Mouse (Mus musculus): ENCODE measurements at regions not wholly inside any gene's neighbourhood (a gene's known extent, or its start where the extent isn't known, plus 50 kb on each side); places are given as distances from the start of the nearest gene placed in this dataset.
A peak's percentile ranks its signal among the peaks of the same experiment; 100 is the strongest.

DNA sequence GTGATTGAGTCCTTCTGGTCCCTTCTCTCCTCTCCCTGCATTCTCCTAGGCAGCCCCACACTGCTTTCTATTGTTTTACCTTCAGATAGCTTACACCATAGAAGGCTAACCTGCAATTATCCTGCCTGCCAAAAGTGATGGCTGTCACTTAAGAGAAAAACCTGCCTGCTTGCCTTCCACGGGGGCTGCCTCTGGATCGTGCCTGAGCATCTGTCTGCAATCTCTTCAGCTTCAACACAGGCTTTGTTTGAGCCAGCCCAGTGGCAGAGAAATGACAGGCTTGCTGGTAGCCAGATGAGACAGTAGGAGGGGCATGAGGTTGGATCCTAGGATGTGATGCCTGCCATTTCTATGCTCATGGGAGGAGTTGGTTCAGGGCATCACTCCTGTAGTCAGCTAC lies 345.2 kb upstream of the Tshz3 start:
- Histone ChIP-seq H3K27ac (ENCODE audit: insufficient read depth, low read length) (no peak overlapping the region), H3K4me1 (ENCODE audit: control insufficient read depth, insufficient read depth, low read length) (no peaks in the 10 kb centered on the region), H3K4me3 (ENCODE audit: insufficient read depth, low read length) (no peak overlapping the region)
- no peak for TF ChIP-seq CTCF (IDR thresholded peaks at IDR 0.05; ENCODE audit: extremely low read depth, insufficient read depth, low read length)
- no peak for TF ChIP-seq POLR2A (IDR thresholded peaks at IDR 0.05; ENCODE audit: extremely low read depth, insufficient read depth, low read length)

GRCm38 (mm10) chr7:36350616-36351015 lies 347.3 kb upstream of the Tshz3 start:
- Histone ChIP-seq H3K4me3 (ENCODE audit: insufficient read depth, low read length) (no peak overlapping the region), H3K27ac (ENCODE audit: insufficient read depth, low read length) (no peak overlapping the region), H3K4me1 (ENCODE audit: control insufficient read depth, insufficient read depth, low read length) (no peaks in the 10 kb centered on the region)
- TF ChIP-seq CTCF (IDR thresholded peaks at IDR 0.05; ENCODE audit: extremely low read depth, insufficient read depth, low read length) (no peak), POLR2A (IDR thresholded peaks at IDR 0.05; ENCODE audit: extremely low read depth, insufficient read depth, low read length) (no peak)

DNA sequence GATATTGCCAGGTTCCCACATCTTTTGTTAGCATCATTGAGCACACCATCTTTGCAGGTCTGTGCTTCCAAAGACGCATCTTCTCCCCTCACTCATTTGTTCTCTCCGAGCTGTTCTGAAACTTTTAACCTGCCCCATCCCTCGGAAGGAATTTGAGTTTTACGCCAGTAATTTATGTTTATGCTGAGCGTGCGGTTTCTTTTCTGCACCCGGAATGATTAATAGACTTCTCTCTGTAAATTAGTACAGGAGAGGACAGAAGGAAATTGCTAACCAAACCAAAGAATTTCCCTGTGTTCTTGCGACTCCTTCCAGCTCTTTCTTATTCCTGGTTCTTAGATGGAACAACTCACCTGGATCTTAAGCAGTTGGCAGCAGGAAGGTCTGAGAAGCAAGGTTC lies 349.7 kb upstream of the Tshz3 start:
- no peaks in the 10 kb centered on the region for H3K4me1 ChIP-seq (ENCODE audit: control insufficient read depth, insufficient read depth, low read length)
- H3K27ac ChIP-seq (ENCODE audit: insufficient read depth, low read length), result no peak overlapping the region
- H3K4me3 ChIP-seq (ENCODE audit: insufficient read depth, low read length), result no peak overlapping the region
- no peak for TF ChIP-seq CTCF (IDR thresholded peaks at IDR 0.05; ENCODE audit: extremely low read depth, insufficient read depth, low read length)
- TF ChIP-seq POLR2A (IDR thresholded peaks at IDR 0.05; ENCODE audit: extremely low read depth, insufficient read depth, low read length), result no peak

DNA sequence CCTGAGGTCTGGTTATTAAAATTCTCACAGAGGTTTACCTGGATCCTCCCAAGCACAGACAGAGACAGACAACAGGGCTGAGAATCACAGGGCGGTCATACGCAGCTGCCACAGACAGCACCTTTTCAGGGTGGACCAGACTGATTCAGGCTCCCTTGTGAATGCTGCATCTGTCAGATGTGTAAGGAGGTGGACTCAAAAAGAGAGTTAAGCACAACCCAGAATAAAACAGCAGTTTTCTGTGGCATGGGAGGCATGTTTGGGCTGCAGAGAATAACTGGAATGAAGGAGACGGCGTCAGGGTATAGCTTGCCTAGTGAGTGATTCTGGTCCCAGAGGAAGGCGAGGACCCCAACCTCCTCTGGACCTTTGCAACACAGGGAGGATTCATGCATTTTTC lies 363.1 kb upstream of the Tshz3 start:
- Histone ChIP-seq H3K27ac (ENCODE audit: insufficient read depth, low read length) (peak overlapping the region; percentile 73), H3K4me3 (ENCODE audit: insufficient read depth, low read length) (no peak overlapping the region), H3K4me1 (ENCODE audit: control insufficient read depth, insufficient read depth, low read length) (peaks cover 7% of the 10 kb centered on the region)
- TF ChIP-seq POLR2A (IDR thresholded peaks at IDR 0.05; ENCODE audit: extremely low read depth, insufficient read depth, low read length) (no peak), CTCF (IDR thresholded peaks at IDR 0.05; ENCODE audit: extremely low read depth, insufficient read depth, low read length) (no peak)

DNA sequence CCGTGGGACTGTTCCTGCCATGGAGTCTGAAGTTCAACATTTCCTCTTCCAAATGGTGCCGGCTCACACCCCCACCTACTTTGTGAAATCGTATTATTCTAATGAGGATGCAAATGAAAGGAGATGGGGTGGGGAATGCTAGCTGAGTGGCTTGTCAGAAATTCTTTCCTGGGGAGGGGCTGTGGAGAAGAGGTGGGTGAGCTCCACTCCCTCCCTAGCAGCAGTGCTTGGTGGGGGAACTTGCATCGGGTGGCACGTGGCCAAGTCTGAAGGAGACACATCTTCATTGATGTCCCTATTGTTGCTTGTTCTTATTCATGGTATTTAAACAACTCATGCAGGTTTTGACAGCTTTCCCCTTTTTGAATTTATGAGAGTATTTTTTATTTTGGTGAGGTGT lies 363.8 kb upstream of the Tshz3 start:
- no peak overlapping the region for H3K4me3 ChIP-seq (ENCODE audit: insufficient read depth, low read length)
- H3K4me1 ChIP-seq (ENCODE audit: control insufficient read depth, insufficient read depth, low read length), result peaks cover 7% of the 10 kb centered on the region
- TF ChIP-seq POLR2A (IDR thresholded peaks at IDR 0.05; ENCODE audit: extremely low read depth, insufficient read depth, low read length), result no peak
- no peak for TF ChIP-seq CTCF (IDR thresholded peaks at IDR 0.05; ENCODE audit: extremely low read depth, insufficient read depth, low read length)
- H3K27ac ChIP-seq (ENCODE audit: insufficient read depth, low read length), result no peak overlapping the region

DNA sequence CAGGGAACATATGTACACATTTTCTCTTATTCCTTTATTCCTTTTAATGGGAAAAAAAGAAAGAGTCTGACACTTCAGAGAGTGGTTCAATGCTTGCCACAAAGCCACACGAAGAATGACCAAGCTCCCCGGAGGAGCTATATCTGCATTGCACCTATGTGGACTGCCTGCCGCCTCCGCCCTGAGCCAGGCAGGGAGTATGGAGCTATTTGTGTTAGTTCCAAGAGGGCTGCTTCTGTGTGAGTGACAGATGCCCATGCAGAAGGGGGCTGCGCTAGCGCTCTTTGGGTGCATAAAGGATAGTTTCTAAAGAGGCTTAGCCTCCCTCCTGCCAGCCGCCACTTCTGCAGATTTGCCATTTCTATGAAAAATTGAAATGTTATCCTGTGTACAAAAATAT lies 365.3 kb upstream of the Tshz3 start:
- Histone ChIP-seq H3K27ac (ENCODE audit: insufficient read depth, low read length) (peak overlapping the region; percentile 73; the same call in 1 of the 2 replicates), H3K4me1 (ENCODE audit: control insufficient read depth, insufficient read depth, low read length) (peaks cover 7% of the 10 kb centered on the region), H3K4me3 (ENCODE audit: insufficient read depth, low read length) (no peak overlapping the region)
- TF ChIP-seq CTCF (IDR thresholded peaks at IDR 0.05; ENCODE audit: extremely low read depth, insufficient read depth, low read length), result no peak
- no peak for TF ChIP-seq POLR2A (IDR thresholded peaks at IDR 0.05; ENCODE audit: extremely low read depth, insufficient read depth, low read length)

DNA sequence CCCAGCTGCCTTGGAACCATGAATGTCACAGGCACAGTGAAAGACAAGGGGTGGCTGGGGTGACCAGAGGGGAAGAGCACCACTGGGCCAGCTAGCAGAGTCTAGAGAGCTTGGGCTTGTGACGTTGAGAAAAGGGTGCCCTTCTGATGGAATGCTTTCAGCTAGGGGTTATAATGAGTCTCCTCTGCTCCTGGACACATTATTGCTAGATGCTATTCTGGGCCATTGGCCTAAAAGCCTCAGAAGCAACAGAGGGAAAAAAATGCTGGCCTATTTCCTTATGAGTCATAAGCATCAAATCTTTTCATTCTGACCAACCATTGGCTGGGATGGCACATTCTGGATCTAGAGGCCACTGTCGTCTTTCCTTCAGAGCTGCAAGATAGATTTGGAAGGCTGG lies 369.8 kb upstream of the Tshz3 start:
- no peak for TF ChIP-seq POLR2A (IDR thresholded peaks at IDR 0.05; ENCODE audit: extremely low read depth, insufficient read depth, low read length)
- Histone ChIP-seq H3K4me1 (ENCODE audit: control insufficient read depth, insufficient read depth, low read length) (no peaks in the 10 kb centered on the region), H3K4me3 (ENCODE audit: insufficient read depth, low read length) (no peak overlapping the region), H3K27ac (ENCODE audit: insufficient read depth, low read length) (no peak overlapping the region)

- H3K4me3 ChIP-seq (ENCODE audit: insufficient read depth, low read length), result no peak overlapping the region
- no peak for TF ChIP-seq CTCF (IDR thresholded peaks at IDR 0.05; ENCODE audit: extremely low read depth, insufficient read depth, low read length)
- no peak for TF ChIP-seq POLR2A (IDR thresholded peaks at IDR 0.05; ENCODE audit: extremely low read depth, insufficient read depth, low read length)
- H3K4me1 ChIP-seq (ENCODE audit: control insufficient read depth, insufficient read depth, low read length), result no peaks in the 10 kb centered on the region
- no peak overlapping the region for H3K27ac ChIP-seq (ENCODE audit: insufficient read depth, low read length)
These were observed 373.9 kb upstream of the Tshz3 start for GRCm38 (mm10) chr7:36324035-36324434.

DNA sequence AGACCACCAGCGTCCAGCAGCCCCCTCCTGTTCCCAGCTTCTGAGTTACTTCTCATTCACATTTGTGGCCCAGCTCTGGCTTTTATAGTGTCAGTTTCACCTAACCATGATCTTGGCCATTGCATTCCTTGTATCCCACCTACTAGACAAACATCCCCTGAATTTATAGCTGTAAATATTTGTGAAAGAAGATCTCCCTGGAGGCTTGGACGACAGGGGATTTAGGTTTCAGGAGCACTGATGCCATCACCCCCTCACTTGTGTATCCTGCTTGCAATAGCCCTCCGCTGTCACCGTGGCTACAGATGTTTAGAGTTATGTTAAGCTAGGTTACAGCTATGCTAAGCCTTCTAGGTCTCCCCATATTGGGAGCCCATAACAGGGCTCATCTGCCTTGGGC lies 375.7 kb upstream of the Tshz3 start:
- Histone ChIP-seq H3K4me1 (ENCODE audit: control insufficient read depth, insufficient read depth, low read length) (no peaks in the 10 kb centered on the region), H3K27ac (ENCODE audit: insufficient read depth, low read length) (no peak overlapping the region), H3K4me3 (ENCODE audit: insufficient read depth, low read length) (no peak overlapping the region)
- TF ChIP-seq POLR2A (IDR thresholded peaks at IDR 0.05; ENCODE audit: extremely low read depth, insufficient read depth, low read length) (no peak), CTCF (IDR thresholded peaks at IDR 0.05; ENCODE audit: extremely low read depth, insufficient read depth, low read length) (no peak)

- no peaks in the 10 kb centered on the region for H3K4me1 ChIP-seq (ENCODE audit: control insufficient read depth, insufficient read depth, low read length)
- no peak overlapping the region for H3K4me3 ChIP-seq (ENCODE audit: insufficient read depth, low read length)
- no peak for TF ChIP-seq POLR2A (IDR thresholded peaks at IDR 0.05; ENCODE audit: extremely low read depth, insufficient read depth, low read length)
- H3K27ac ChIP-seq (ENCODE audit: insufficient read depth, low read length), result no peak overlapping the region
These were observed 380.3 kb upstream of the Tshz3 start for GRCm38 (mm10) chr7:36317466-36318212.
